Mouse (Mus musculus) urinary bladder, adult 2 months (tissue): Measurements from ENCODE around the gene Lgals3. TPM values are rescaled to one million over a fixed set of nuclear protein-coding genes. Genes with fewer than 3 reads are reported as not detected.

Experiments used
- DNase-seq: peaks from one replicate; pipeline ENCODE4 v3.0.0; 2022; ENCODE audit warnings: low spot score
- polyA plus RNA-seq: library from polyadenylated mRNA; depleted of rRNA; stranded (reverse); fragments of >200 nt; gene quantifications from 2 replicates; pipeline ENCODE4 v1.2.3, GENCODE M21; 2012; rRNA removed

The Lgals3 gene
- polyA plus RNA-seq, 1 experiment, result 279 TPM

DNA sequence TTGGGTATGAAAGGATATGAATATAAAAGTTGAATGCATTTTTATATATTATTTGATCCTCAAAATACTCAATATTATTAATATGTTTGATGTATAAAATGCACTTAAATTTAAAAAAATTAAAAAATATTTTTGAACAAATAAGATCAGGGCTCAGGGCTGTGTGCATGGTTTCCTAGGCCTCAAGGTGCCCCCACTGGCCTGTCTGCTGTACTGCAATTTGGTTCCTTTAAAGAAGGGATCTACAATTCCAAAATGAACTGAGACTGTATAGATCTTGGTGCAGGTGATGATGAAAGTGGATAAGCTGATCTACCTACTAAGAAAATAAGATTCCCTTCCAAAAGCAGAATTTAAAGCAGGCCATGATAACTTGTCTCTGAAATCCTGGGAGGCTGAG, 65.4 kb downstream of the Lgals3 start:
- DNase-seq, result no peak

Other genes starting within 250 kb of the Lgals3 start
- 4.6 and 5.7 TPM in 2 replicates for gene Gch1, start 178.3 kb upstream of the Lgals3 start, polyA plus RNA-seq
- 2.4 and 4.2 TPM in 2 replicates for gene Wdhd1, start 90.9 kb upstream of the Lgals3 start, polyA plus RNA-seq
- gene Socs4, start 90.8 kb upstream of the Lgals3 start, polyA plus RNA-seq, result 7.4 and 8.7 TPM in 2 replicates
- gene Mapk1ip1l, start 69.5 kb upstream of the Lgals3 start, polyA plus RNA-seq, result 31.4 and 37.3 TPM in 2 replicates
- gene Dlgap5, start 50.7 kb downstream of the Lgals3 start, polyA plus RNA-seq, result 2.4 and 2.8 TPM in 2 replicates
- 14.4 and 16.0 TPM in 2 replicates for gene Fbxo34, start 82.7 kb downstream of the Lgals3 start, polyA plus RNA-seq
- gene Atg14, start 202.9 kb downstream of the Lgals3 start, polyA plus RNA-seq, result 10.9 and 13.1 TPM in 2 replicates